Mouse (Mus musculus) bone marrow, adult 2 months (tissue): ENCODE measurements around the gene Map1s.

Experiments used
- CTCF ChIP-seq: fragments of 200-500 bp; IDR thresholded peaks from 2 replicates; pipeline ENCODE4 v1.5.1; 2011; ENCODE audit warnings: low read length, control low read depth; ENCODE audit not compliant: control insufficient read depth, insufficient read depth
- POLR2A ChIP-seq: fragments of 200-500 bp; IDR thresholded peaks from 2 replicates; pipeline ENCODE4 v1.6.1; 2011; ENCODE audit warnings: low read depth, mild to moderate bottlenecking, control low read depth, low read length, borderline replicate concordance; ENCODE audit not compliant: control insufficient read depth

DNA sequence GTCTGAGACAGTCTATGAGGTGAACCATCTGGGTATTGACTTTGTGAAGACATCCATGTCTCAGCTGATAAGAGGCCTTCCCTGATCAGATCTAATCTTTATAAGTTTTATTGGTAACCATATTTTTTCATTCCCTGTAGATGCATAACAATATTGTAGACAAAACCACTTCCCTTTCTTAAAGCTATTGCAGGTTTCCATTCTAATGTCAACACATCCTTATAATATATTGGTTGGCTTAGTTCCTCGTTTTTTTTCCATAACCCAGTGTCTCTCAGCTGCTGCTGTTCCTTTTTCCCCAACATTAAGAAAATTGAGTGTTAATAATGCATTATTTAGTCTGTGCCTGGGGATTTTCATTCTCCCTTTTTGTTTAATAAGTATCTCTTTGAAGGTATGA lies 37.5 kb downstream of the Map1s start:
- no peak for TF ChIP-seq POLR2A
- no peak for TF ChIP-seq CTCF
